Mouse (Mus musculus): ENCODE data around the gene Prickle3.
"Not testable (repeated sequence)": the region's sequence is repeated elsewhere in the genome, so short reads cannot be mapped to it uniquely, and the experiment has no call there.

Gene Prickle3

DNA sequence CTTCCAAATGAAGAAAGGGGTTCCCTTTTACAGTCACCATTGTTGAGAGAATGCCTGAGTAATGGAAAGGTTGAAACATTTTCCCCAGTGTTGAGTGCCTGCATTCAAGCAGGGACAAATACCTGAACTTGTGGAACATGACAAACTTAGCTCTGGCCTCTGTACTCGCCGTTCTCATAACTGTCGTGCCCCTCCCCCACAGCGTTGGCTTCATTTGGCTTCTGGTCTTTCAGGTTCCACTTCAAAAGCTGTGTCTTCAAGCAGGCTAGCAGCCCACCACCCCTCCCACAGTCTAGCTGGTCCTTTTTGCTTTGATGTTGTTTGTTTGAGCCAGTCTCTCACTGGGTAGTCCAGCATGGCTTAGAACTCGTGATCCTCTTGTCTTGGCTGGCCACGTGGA lies 15.7 kb downstream of the Prickle3 start:
- DNase-seq (ENCODE audit: low spot score), result no peak

DNA sequence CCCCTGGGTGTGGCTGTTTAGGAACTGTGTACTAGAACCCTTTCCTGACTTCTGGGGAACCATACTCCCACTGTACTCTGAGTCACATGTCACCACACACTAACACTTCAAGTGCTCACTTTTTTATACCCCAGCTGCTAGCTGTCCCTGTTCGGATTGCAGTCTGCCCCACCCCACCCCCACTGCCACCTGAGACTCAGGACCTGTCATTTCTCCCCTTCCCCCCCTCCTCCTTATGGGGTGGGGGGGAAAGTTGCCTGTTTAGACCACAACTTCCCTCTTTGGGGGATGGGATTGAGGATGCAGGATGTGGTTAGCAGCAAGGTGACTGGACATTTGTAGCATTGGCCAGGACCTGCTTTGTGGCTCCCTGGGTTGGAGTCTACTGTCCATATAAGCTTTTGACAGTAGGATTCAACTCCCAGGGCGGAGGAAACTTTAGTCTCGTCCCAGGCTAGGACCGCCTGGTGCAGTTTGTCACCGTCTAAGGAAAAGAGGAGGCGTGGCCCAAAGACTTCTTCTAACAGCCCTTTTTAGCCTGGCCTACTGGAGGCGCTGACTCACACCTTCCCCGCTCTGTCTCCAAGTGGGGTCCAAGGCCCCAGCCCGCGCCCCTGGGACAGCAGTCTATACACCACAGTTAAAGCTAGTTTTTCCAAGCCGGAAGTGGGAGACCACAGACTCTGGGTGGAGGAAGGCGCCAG lies 16.7 kb downstream of the Prickle3 start:
- DNase-seq (ENCODE audit: low spot score), result peak; percentile 27

DNA sequence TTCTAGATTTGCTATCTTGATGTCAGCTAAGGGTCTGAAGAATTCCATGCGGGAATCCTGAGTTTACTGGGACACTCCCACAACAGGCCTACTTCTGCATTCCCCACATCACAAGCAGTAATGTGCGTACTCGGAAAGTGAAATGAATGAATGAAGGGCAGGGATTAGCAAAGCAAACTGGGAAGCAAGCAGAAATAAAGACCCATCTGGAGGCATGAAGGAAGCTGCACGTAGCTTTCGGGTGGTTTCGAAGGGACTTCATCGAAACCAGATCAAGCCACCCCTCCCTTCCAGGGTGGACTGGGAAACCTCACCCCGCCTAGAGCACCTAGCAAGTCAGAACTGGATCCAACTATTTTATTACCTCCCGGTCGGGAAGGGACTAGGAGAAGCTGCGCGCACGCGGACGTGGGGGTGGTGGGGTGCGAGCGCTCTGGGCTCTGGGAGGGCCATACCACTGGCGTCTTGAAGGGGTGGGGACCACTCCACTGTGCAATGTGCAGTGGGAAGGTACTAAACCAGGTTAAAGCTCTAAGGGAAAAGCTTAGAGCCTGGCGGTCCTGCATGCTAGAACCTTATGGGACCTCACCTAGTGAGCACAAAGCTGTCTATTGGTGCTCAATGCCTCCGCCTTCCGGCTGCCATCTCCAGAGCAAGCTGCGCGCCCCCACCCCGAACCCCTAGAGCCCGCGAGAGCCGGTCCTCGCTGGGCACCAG lies 17.4 kb downstream of the Prickle3 start:
- no peak for DNase-seq (ENCODE audit: low spot score)

DNA sequence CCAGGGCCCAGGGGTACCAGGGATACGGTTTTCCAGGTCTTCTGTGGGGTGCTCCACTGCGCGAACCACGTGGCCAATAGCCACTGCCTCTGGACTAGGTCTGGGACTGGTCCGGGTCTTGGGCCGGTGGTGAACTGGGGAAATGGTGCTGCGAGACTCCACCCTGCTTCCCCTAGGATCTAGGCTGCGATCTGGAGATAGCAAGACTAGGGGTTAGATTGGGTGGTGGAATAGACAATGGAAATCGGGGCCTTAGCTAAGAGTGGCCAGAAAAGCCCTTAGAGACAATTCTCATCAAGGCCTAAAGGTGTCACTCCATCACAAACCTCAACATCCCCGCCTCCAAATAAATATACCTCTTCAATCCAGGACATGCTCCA lies 17.9 kb downstream of the Prickle3 start:
- no peak for DNase-seq (ENCODE audit: low spot score)

DNA sequence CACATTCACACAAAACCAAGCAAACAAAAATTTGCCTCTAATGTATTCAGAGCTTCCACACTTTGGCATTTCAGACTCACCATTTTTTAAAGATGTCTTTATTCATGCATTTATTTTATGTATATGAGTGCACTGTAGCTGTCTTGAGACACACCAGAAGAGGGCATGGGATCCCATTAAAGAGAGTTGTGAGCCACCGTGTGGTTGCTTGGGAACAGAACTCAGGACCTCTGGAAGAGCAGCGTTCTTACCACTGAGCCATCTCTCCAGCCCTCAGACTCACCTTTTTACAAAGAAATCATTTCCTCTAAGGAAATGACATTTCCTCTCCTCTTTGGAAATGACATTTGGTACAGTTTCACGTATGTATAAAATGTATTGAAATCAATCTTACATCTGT lies 21.9 kb downstream of the Prickle3 start:
- DNase-seq (ENCODE audit: low spot score), result no peak

DNA sequence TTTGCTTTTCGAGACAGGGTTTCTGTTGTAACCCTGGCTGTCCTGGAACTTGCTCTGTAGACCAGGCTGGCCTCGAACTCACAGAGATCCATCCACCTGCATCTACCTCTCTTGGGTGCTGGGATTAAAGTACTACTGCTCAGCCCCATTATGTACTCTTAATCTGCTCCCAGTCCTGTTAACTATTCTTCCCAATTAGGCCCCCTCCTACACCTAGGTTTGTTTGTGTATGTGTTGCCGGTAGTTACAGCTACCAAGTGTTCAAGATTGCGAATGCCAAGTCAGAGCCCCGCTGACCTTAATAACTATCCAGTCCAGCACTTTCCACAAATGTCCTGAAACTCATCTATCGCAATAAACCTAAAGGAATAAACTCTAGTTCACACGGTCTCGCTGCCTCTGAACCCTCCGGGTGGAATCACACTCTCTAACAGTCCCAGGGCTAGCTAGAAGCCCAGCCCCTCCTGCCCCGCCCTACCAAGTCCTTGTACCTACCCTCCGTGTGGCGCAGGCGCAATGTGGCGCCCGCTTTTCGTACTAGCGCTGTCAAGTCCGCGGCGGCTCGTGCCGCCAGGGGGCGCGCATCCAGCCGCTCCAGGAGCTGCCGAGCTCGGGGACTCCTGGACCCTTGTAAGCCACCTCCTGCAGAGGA lies 22.5 kb downstream of the Prickle3 start:
- DNase-seq (ENCODE audit: low spot score), result peak; percentile 90

DNA sequence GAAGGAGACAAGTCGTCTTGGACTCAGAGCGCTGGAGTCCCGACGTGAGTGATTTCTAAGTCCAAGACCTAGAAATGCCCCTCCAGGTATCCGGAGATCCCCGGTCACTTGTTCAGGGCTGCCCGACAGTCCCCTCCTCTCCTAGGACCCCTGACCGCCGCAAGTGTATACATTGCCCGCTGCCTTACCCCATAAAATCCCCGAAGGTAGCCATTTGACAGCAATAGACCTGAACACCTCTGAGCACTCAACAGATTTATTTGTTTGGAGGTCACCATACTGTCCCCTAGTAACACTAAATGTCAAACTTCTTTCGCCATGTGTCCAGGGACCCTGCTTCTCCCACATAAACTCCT lies 23.0 kb downstream of the Prickle3 start:
- DNase-seq (ENCODE audit: low spot score), result no peak

DNA sequence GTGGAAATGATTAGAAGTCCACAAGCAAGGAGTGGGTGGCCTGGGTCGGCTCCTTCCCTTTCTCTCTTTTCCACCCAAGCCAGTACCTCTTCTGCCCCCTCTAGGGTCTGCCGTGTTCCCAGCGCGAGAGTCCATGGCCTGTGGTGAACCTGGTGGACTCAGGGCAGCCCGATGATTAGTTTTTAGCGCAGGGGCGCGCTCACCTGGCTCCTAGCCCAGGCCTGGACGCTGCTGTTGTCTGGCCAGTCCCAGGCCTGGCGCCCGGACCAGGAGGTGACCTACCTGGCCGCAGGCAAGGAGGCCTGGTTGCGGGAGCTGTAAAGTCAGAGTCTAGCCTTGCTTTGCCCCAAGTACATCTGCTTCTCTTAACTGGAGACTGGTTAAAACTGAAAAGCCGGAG lies 23.8 kb downstream of the Prickle3 start, which contains the start of gene Magix:
TSS of gene Magix (minus strand) at position 388 of the 400 bp plus-strand sequence.
- DNase-seq (ENCODE audit: low spot score), result no peak

DNA sequence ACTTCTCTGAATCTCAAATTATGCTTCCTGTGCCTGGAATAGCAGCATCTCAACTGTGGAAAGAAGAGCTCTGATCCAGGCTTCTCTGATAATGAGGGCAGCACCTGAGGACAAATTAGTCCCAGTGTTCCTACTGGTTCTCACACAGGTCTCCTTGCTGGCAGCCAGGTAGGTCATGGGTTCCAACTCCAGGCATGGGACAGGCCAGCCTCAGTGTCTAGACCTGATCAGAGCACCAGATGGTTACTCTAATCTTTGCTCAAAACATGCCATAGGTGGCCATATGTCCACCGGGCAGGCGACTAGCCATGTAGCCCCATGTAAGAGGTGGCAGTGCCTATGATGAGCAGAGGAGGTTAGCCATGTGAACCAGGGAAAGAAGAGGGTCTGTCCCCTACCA lies 31.3 kb downstream of the Prickle3 start:
- no peak for DNase-seq (ENCODE audit: low spot score)

DNA sequence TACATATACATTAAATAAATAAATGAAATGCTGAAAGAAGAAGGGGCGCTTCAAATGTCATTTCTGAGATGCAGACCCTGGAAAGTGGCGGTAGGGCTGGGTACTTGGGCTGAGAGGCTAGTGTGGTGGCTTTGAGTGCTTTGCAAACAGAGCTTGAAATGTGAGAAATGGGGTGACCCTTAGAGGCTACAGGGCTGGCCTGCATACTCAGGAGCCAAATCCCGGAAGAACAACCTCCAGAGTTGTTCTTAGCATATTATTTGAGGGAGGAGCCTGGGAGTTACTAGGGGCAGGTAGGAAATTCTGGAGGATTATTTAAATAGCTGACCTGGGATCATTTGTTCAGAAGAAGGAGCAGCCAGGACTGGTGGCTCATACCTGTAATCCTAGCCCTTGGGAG lies 33.4 kb downstream of the Prickle3 start:
- DNase-seq (ENCODE audit: low spot score), result no peak

DNA sequence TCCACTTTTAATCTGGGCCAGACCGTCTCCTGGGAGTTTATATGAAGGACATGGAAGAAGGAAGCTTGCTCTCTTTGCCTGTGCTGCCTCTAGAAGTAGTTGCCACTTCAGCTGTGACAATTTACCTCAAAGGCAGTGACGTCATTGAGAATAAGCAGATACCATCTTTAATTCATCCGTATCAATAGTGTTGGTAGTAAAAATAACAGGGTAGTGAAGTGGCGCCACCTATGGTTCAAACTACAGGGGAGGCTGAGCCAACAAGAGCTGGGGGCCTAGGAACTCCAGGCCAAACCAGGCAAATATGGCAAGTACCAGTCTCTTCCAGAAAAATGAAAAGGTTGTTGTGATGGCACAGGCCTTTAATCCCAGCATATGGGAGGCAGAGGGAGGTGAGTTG lies 35.8 kb downstream of the Prickle3 start:
- peak; percentile 35 for DNase-seq (ENCODE audit: low spot score)

DNA sequence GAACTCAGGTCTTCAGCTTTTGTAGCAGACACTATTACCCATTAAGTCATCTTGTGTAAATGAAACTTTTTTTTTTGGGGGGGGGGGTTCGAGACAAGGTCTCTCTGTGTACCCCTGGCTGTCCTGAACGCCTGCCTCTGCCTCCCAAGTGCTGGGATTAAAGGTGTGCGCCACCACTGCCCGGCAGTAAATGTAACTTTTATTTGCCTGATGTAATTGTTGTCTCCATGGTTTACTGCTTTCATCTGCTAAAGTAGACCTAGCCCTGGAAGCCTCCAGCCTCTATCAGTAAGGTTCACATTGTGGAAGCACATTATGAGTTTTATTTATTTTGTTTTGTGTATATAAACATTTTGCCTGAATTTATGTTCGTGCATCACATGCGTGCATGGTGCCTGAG lies 39.5 kb downstream of the Prickle3 start:
- no peak for DNase-seq (ENCODE audit: low spot score)

DNA sequence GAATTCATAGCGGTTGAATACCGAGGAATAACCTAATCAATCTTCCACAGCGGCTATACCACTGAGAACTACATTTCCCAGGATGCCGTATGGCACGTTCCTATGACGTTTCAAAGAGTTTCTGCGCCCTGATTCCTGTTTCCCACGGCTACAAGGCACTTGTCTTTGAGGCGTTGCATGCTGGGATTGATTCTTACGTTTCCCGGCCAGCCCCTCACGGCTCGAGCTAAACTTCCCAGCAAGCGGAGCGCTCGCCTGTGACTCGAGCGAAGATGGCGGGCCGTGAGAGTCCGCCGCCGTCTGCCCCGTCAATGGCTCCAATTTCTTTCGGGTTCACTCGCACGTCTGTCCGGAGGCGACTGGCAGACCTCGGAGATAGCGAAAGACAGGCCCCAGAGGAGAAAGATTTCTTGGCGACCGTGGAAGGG lies 39.9 kb downstream of the Prickle3 start, which contains the start of gene Gpkow:
TSS of gene Gpkow (plus strand) at position 178 of the 428 bp plus-strand sequence.
- DNase-seq (ENCODE audit: low spot score), result peak; percentile 95

DNA sequence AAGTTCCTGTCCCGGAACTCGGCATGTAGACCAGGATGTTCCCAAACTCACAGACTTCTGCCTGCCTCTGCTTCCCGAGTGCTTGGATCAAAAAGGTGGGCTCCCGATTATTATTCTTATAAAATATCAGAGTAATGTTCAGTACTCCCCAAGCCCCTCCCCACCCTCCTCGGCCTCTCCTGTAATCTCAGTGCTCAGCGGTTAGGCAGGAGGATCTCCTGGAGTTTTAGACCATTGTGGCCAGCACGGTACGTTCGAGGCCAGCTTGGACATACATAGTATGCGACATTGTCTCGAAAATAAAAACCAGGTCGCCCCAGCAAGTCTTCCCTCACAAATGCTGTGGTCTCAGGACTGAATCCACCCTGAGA lies 56.7 kb downstream of the Prickle3 start:
- DNase-seq (ENCODE audit: low spot score), result not testable (repeated sequence)

DNA sequence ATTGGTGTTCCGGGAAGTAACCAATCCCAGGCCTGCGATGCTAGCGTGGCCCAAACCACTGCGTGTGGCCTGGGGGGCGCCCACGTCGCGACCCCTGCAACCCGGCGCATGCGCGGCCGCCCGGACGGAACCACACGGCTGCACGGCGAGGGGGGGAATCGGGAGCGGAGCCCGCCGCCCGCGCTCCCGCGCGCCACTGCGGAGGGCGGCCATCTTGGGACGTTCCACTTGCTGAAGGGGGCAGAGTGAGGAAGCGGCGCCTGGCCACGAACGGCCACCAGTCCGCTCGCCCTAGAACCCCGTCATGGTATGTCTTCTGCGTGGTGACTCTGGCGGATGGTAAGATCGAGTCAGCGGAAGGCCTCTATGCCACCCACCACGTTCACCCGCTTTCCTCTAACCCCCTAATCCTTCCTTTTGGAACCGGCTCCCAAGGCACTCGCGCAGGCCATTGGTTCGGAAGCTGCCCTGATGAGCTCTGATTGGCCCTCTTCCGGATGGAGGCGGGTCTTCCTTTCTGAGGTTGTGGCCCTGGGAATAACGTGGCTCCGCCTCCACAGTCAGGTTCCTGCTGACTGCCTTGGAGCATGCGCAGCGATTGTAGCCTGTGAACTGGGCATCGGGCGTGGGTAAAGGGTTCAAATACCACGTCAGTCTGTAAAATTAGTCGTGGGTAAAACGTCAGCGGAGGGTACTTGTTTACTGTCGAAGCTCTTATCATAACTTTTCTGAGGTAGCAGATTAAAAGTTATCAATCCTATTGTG lies 57.3 kb downstream of the Prickle3 start, which contains the start of gene Wdr45:
TSS of gene Wdr45 (plus strand) at position 199 of the 765 bp plus-strand sequence.
- peak; percentile 93 for DNase-seq (ENCODE audit: low spot score)

DNA sequence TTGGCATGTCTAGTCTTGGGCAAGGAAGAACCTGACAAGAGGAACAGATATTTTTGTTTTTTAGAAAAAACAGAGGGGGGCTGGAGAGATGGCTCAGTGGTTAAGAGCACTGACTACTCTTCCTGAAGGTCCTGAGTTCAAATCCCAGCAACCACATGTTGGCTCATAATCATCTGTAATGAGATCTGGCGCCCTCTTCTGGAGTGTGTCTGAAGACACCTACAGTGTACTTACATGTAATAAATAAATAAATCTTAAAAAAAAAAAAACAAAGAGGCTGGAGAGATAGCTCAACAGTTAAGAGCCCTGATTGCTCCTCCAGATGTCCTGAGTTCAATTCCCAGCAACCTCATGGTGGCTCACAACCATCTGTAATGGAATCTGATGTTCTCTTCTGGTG lies 59.0 kb downstream of the Prickle3 start:
- DNase-seq (ENCODE audit: low spot score), result not testable (repeated sequence)
